Mouse (Mus musculus) cerebellum, postnatal 14 days (tissue): ENCODE measurements around the gene Slc6a14.

Experiments
- DNase-seq, 2 experiments: peaks; one replicate each; pipeline ENCODE4 v3.0.0; 2021; ENCODE audit warnings: mixed read lengths in 2 of 2

Gene Slc6a14

DNA sequence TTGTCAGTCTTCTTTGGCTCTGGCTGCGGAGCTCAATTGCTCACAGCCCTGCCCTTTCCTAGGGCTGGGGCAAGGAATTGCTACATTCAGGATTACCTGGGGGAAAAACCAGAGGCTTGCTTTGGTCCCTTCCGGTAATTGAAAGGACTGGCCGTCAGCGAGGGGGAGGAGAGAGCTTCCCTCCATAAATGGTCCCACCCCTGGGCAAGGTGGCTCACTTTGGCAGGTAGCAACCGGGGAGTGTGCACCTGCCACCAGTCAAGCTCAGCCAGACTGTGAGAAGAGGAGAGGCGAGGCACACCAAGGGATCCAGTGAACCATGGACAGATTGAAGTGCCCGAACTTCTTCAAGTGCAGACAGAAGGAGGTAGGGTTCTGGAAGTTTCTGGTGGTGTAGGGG is at the start of gene Slc6a14:
Gene Slc6a14, plus strand, starts transcription at position 68 of the 400 bp plus-strand sequence.
- no peak for DNase-seq

DNA sequence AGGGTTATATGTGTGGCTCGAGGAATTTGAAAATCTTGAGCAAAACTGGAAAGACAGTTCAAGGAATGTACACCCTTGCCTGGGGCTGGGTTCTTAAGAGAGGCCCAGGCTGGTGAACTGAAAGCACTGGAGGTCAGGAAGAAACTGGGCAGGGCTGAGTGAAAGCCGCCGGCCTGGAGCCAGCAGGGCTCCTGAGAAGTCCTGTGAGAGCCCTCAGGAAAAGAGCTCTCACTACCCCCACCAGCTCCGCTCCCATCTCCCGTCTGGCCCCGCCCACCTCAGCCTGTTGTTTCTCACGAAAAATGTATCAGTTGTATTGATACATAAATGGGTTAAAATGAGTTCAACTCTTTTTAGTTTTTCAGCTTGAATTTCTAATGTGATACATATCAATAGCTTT is 43.8 kb upstream of the Slc6a14 start:
- DNase-seq: no peak

DNA sequence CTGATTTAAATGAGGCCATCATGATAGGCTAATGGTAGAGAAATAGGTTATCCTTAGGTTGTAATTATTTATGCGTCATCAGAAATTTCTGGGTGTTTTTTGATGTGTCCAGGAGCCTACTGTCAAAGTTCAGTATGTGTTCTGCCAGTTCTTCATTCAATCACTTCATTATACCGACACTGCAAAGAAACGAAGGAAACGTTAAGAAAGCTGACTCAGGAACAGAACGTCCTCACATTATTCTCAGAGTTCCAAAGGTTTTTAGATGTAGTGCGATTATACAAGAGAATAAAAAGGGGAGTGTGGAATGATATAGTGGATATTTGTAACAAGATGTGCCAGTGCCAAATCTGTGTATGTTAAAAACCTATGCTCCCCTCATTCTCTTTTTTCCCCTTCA is 19.5 kb upstream of the Slc6a14 start:
- DNase-seq: no peak

DNA sequence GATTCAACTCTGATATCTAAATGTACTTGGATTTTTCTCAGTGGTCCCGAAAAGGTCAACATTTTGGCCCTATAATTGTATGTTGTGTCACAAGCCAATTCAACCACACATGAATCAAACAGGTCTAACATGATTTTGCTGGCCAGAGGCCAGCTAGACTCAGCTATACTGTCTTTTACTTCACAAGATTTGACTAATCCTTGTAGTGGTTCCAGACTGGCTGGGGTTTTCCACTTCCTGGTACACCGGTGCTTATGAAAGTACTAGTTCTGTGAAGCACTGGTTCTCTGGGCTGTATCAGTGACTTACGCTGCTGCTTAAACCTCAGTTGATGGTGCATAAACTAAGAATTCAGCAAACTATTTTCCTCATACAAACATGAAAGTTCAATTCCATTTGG is 19.0 kb upstream of the Slc6a14 start:
- no peak for DNase-seq

DNA sequence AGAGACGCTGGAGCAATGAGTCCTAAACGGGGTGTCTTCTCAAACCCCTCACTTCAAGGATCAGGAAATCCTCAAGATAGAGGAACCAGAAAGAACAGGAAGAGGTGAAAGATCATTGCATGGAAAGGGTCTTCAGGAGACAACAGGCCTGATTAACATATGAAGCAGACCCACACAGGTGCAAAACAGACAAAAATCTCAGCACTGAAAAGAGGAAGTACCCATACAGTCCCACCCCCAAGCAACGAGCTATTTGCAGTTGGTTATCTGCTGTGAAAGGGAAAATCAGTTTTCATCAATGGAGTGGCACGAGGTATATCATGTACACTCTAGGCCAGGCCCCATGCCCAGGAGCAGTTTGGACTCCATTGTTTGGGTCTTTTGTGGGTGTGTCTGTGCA is 13.1 kb upstream of the Slc6a14 start:
- DNase-seq: no peak

DNA sequence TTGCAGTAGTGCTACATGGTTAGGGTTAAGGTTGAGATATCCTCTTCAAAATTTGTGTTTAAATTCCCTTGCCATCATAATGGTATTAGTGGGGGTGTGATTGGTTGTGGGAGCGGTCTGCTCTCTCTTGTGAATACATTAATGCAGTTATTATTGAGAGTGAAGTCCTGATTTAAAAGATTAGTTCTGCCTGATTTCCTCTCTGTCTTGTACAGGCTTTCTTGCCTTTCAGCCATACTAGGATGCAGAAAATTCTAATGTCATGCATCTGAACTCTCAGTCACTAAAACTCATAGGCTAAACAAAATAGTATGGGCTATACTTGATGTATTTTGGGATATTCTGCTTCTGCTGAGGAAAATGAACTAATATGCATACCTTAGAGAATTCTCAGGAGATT is 10.2 kb upstream of the Slc6a14 start:
- DNase-seq: no peak

DNA sequence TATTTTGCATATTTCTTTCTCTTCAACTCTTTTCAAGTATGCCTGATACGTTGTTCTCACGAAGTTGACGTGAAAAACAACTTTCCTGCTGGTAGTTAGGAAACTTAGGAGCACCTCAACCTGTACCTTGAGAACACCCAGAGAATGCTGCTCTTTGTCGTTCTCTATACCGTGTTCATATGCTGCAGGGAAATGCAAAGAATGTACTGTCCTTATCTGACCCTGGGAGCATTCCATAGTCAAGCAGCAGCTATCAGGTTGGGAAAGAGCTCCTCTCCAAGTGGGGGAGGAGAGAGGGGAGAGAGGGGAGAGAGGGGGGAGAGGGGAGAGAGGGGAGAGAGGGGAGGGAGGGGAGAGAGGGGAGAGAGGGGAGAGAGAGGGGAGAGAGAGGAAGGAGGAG is 597 bp downstream of the Slc6a14 start:
- DNase-seq: no peak

DNA sequence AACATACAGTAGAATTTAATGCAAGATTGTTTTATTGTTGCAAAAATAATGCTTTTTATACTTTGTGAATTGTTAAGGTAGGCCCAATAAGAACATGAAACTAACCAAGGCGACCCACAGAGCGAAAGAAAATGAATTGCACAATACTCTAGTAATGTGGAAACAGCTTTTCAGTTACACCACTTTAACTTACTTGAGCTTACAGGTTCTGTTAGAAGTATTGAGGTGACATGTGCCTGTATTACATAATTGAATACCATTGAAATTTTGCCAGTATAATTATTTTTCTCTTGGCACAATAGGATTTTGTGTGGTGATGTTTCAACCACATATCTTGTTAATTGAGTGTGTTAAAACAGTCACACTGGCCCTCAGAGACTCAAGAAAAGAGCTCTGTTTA is 2.2 kb downstream of the Slc6a14 start:
- DNase-seq: no peak

DNA sequence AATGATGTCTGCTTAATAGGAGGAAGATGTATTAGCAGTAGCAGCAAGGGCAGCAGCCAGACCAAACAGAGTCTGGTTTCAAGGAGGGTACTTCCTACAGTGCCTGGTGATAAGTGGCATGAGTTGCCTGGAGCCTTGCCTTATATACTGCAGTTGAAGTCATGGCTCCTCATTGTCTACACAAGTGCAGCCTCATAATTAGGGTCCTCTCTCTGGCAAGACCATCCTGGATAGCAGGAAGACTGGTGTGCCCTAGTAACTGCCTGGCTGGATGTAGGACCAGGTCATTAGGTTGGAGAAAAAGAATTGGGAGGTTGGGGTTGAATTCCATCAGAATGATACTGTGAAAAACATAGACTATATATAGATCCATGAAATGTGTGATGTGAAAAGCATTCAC is 30.3 kb downstream of the Slc6a14 start, which contains the start of gene Gm28269:
Gene Gm28269, minus strand, starts transcription at position 101 of the 400 bp plus-strand sequence.
- DNase-seq: no peak
